Mouse (Mus musculus) heart, postnatal 0 days (tissue): ENCODE results near the gene Rwdd1.
A peak's percentile ranks its signal among the peaks of the same experiment; 100 is the strongest.

ENCODE experiments used
- CTCF ChIP-seq: IDR thresholded peaks from 2 replicates; pipeline ENCODE4 v1.5.1; 2016; ENCODE audit warnings: antibody characterized with exemption, control low read depth, low read depth
- EP300 ChIP-seq: IDR thresholded peaks from 2 replicates; pipeline ENCODE4 v1.6.1; 2016; ENCODE audit warnings: antibody characterized with exemption, low read depth

DNA sequence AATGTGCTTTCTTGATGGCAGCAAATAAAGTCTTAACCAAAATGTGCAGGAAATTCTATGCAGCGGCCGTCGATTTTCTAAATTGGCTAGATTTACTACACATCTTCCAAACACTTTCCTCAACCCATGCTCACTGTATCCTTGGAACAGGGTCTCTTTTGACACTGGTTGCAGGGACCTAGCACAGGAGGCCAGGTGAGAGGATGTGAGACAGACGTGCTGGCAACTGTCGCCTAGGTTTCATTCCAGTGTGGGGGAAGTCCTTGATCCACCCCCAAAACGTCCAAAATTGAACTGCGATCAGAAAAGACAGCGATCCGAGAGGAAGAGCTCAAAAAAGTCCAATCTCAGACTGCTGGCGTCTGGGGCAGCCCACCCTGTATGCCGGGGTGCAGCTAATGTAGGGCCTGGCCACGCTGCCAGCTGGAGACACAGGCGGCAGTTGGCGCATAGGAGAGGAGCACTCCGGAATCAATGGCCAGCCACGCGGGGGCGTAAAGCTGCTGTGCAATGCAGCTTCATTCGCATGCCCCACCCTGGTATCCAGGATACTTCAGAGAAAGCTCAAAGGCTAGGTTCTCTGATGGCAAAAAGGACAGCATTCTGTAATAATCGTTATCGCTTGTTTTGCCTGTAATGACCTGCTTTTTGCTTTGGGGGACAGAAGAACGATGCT lies 14.3 kb upstream of the Rwdd1 start:
- TF ChIP-seq CTCF (peak; percentile 64), EP300 (no peak)
